Mouse (Mus musculus): Measurements from ENCODE around the gene Fbxo21. TPM values are rescaled to one million over a fixed set of nuclear protein-coding genes. Genes with fewer than 3 reads are reported as not detected.

The Fbxo21 gene
- polyA plus RNA-seq, 1 experiment: 5.8 TPM

DNA sequence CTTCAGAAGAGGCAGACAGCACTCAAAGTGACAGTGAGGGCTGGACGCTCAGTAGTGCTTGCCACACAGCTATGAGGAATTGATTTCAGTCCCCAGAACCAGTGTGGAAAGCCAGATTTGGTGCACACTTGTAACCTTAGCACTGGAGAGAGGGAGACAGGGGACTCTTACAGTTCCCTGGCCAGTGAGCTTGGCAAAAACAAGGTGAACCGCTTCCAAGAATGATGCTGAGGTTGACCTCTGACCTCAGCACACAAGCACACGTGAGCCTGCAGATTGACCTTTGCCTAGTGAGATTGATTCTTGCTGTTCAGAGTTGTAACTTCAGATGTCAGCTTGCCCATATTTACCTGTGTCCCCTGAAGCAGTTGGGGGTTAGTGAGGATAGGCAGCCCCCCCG is 9.8 kb downstream of the Fbxo21 start:
- TF ChIP-seq CTCF (IDR thresholded peaks at IDR 0.05; ENCODE audit: control insufficient read depth, insufficient read depth, low read length): no peak
- TF ChIP-seq POLR2A (IDR thresholded peaks at IDR 0.05; ENCODE audit: borderline replicate concordance, control insufficient read depth, low read depth, low read length): no peak
- Histone ChIP-seq H3K27ac (ENCODE audit: control insufficient read depth, insufficient read depth, low read depth, low read length, poor library complexity) (no peak overlapping the region), H3K4me1 (ENCODE audit: control insufficient read depth, insufficient read depth, low read length) (no peaks in the 10 kb centered on the region), H3K4me3 (replicated peaks; ENCODE audit: control insufficient read depth, low read depth, low read length) (no peak overlapping the region)
- WGBS: 81% methylated on average over 4 of the region's 4 CpGs

DNA sequence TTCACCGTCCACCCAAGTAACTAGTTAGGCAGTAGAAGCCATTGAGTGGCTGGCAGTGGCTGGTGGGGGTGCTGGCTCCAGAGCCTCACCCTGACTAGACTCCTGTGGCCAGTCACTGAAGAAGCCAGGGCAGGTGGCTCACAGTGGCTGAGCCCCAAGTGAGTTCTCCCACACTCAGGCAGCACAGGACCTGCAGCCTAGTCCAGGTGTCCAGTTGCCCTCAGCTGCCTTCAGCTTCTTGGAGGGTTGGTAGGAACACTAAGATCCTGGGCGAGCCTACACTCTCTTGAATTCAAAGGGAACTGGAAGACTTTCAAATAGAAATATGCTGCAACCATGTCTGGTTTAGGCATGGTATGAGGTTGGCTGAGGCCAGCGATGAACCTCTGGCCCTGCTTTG is 11.4 kb downstream of the Fbxo21 start:
- TF ChIP-seq POLR2A (IDR thresholded peaks at IDR 0.05; ENCODE audit: borderline replicate concordance, control insufficient read depth, low read depth, low read length) (no peak), CTCF (IDR thresholded peaks at IDR 0.05; ENCODE audit: control insufficient read depth, insufficient read depth, low read length) (no peak)
- Histone ChIP-seq H3K4me3 (replicated peaks; ENCODE audit: control insufficient read depth, low read depth, low read length) (no peak overlapping the region), H3K27ac (ENCODE audit: control insufficient read depth, insufficient read depth, low read depth, low read length, poor library complexity) (no peak overlapping the region), H3K4me1 (ENCODE audit: control insufficient read depth, insufficient read depth, low read length) (no peaks in the 10 kb centered on the region)
- 94% methylated on average over 3 of the region's 3 CpGs for WGBS

DNA sequence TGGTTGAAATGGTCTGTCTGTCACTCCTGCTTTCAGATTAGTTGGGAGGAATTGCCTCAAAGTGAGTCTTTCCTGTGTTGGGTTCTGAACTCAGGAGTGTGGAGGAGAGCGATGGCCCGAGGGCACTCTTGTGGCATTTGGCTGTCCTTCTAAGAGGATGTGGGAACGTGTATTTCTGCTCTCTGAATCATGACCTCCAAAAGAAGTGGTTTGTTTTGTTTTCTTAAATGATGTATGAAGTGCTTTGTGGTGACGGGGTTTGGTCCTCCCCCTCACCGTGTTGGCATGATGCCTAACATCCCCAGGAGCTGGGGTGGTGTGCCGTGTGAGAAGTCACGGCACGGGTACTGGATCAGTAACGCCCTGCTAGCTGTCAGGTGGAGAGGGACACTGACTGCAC is 11.8 kb downstream of the Fbxo21 start:
- Histone ChIP-seq H3K4me3 (replicated peaks; ENCODE audit: control insufficient read depth, low read depth, low read length) (no peak overlapping the region), H3K4me1 (ENCODE audit: control insufficient read depth, insufficient read depth, low read length) (no peaks in the 10 kb centered on the region)
- WGBS: 81% methylated on average over 9 of the region's 9 CpGs

DNA sequence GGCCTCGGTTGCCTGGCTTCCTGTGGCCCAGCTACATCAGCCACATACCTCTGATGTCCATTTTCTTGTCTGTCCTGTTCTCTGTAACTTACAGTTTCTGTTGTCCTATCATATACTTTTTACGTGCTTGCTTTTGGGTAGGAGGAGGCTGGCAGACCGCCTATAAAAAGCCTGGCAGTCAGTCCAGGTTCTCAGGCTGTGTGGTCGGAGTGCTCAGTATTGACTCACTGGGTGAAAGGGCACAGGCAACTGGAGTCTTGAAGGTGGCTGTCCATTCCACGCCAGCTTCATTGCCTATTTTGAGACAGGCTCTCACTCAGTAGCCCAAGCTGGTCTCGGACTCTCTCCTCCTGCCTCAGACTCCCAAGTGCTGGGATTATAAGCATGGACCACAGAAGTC is 13.2 kb downstream of the Fbxo21 start:
- Histone ChIP-seq H3K4me1 (ENCODE audit: control insufficient read depth, insufficient read depth, low read length) (no peaks in the 10 kb centered on the region), H3K4me3 (replicated peaks; ENCODE audit: control insufficient read depth, low read depth, low read length) (no peak overlapping the region), H3K27ac (ENCODE audit: control insufficient read depth, insufficient read depth, low read depth, low read length, poor library complexity) (no peak overlapping the region)
- 79% methylated on average over 6 of the region's 6 CpGs for WGBS
- no peak for TF ChIP-seq CTCF (IDR thresholded peaks at IDR 0.05; ENCODE audit: control insufficient read depth, insufficient read depth, low read length)
- TF ChIP-seq POLR2A (IDR thresholded peaks at IDR 0.05; ENCODE audit: borderline replicate concordance, control insufficient read depth, low read depth, low read length): no peak

More for the DNA sequence above, 11.8 kb downstream of the Fbxo21 start:
- H3K27ac ChIP-seq (ENCODE audit: control insufficient read depth, insufficient read depth, low read depth, low read length, poor library complexity): no peak overlapping the region
- no peak for TF ChIP-seq POLR2A (IDR thresholded peaks at IDR 0.05; ENCODE audit: borderline replicate concordance, control insufficient read depth, low read depth, low read length)
- no peak for TF ChIP-seq CTCF (IDR thresholded peaks at IDR 0.05; ENCODE audit: control insufficient read depth, insufficient read depth, low read length)

DNA sequence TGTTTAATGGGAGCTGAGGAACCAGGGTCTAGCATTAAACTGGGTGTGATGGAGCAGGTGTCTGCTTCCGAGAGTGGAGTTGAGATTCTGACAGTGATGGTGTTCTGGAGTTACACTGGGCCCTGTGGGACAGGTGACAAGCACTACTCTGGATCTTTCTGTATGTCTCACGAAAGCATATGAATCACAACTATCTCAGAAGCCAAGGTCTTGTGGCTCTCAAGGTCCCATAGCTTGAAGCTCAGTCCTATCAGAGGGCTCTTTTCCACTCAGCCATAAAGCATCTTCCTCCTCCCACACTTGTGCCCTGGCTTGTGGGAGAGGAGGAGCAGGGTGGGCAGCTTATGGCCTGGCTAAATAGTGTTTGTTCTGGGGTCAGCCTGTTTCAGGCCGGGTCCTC is 14.4 kb downstream of the Fbxo21 start:
- Histone ChIP-seq H3K4me3 (replicated peaks; ENCODE audit: control insufficient read depth, low read depth, low read length) (no peak overlapping the region), H3K27ac (ENCODE audit: control insufficient read depth, insufficient read depth, low read depth, low read length, poor library complexity) (no peak overlapping the region), H3K4me1 (ENCODE audit: control insufficient read depth, insufficient read depth, low read length) (no peaks in the 10 kb centered on the region)
- WGBS: 80% methylated on average over 3 of the region's 3 CpGs
- TF ChIP-seq POLR2A (IDR thresholded peaks at IDR 0.05; ENCODE audit: borderline replicate concordance, control insufficient read depth, low read depth, low read length) (no peak), CTCF (IDR thresholded peaks at IDR 0.05; ENCODE audit: control insufficient read depth, insufficient read depth, low read length) (no peak)

DNA sequence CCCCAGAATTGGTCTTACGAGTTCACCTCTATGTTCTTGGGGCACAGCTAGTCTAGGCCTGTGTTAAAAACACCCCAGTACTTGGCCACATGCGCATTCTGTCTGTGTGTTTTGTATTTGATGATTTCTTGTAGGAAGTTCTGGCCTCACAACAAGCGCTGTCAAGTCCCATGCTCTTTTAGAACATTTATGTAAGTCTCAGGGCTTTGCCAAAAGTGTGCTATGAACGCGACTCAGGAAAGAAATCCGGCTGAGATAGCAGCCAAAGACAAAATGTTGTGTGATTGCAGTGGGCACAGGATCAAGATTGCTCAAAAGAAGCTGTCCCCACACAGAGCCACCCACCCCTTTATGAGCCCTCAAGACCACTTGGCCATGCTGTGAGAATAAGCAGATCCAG is 17.0 kb downstream of the Fbxo21 start:
- no peaks in the 10 kb centered on the region for H3K4me1 ChIP-seq (ENCODE audit: control insufficient read depth, insufficient read depth, low read length)
- H3K27ac ChIP-seq (ENCODE audit: control insufficient read depth, insufficient read depth, low read depth, low read length, poor library complexity): no peak overlapping the region
- H3K4me3 ChIP-seq (replicated peaks; ENCODE audit: control insufficient read depth, low read depth, low read length): no peak overlapping the region
- TF ChIP-seq CTCF (IDR thresholded peaks at IDR 0.05; ENCODE audit: control insufficient read depth, insufficient read depth, low read length) (no peak), POLR2A (IDR thresholded peaks at IDR 0.05; ENCODE audit: borderline replicate concordance, control insufficient read depth, low read depth, low read length) (no peak)
- WGBS: 89% methylated on average over 6 of the region's 6 CpGs

DNA sequence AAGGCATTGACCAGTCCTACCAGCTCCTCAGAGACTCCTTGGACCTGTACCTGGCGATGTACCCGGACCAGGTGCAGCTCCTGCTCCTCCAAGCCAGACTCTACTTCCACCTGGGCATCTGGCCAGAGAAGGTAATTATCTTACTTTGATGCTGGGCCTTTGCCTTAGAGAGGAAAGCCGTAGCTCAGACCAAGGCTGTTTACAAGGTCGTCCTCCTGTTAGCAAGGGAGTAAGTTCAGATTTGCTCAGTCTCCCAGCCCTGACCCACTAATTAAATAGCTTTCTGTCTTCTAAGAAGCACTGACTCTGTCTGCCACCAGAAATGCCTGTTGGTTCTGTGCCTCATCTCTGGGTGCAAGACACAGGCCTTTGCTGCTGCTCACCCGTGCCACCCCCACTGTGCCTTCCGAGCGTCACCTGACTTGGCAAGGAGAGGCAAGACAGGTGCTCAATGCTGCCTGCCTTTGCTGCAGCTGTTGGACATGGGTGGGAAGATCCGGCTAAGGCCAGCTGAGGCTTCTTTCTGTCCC is 18.9 kb downstream of the Fbxo21 start:
- H3K4me3 ChIP-seq (replicated peaks; ENCODE audit: control insufficient read depth, low read depth, low read length): no peak overlapping the region
- no peak overlapping the region for H3K27ac ChIP-seq (ENCODE audit: control insufficient read depth, insufficient read depth, low read depth, low read length, poor library complexity)
- H3K4me1 ChIP-seq (ENCODE audit: control insufficient read depth, insufficient read depth, low read length): no peaks in the 10 kb centered on the region
- WGBS: 89% methylated on average over 8 of the region's 8 CpGs
- no peak for TF ChIP-seq POLR2A (IDR thresholded peaks at IDR 0.05; ENCODE audit: borderline replicate concordance, control insufficient read depth, low read depth, low read length)
- no peak for TF ChIP-seq CTCF (IDR thresholded peaks at IDR 0.05; ENCODE audit: control insufficient read depth, insufficient read depth, low read length)

DNA sequence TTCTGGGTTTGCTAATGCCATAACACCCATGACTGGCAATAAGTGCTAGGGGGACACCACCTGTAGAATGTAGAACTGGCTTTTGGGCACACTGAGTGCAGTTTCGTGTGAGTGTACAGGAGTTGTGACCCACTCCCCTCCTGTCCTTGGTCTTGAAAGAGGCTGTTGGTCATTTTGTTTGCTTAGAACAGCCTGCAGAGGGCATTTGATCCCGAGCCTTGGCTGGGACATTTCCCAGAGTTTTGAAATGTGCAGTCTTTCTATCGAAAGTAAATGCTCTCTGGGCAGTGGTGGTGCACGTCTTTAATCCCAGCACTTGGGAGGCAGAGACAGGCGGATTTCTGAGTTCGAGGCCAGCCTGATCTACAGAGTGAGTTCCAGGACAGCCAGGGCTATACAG is 19.4 kb downstream of the Fbxo21 start:
- WGBS: 88% methylated on average over 6 of the region's 6 CpGs
- TF ChIP-seq CTCF (IDR thresholded peaks at IDR 0.05; ENCODE audit: control insufficient read depth, insufficient read depth, low read length) (no peak), POLR2A (IDR thresholded peaks at IDR 0.05; ENCODE audit: borderline replicate concordance, control insufficient read depth, low read depth, low read length) (no peak)
- Histone ChIP-seq H3K27ac (ENCODE audit: control insufficient read depth, insufficient read depth, low read depth, low read length, poor library complexity) (no peak overlapping the region), H3K4me3 (replicated peaks; ENCODE audit: control insufficient read depth, low read depth, low read length) (no peak overlapping the region), H3K4me1 (ENCODE audit: control insufficient read depth, insufficient read depth, low read length) (no peaks in the 10 kb centered on the region)

DNA sequence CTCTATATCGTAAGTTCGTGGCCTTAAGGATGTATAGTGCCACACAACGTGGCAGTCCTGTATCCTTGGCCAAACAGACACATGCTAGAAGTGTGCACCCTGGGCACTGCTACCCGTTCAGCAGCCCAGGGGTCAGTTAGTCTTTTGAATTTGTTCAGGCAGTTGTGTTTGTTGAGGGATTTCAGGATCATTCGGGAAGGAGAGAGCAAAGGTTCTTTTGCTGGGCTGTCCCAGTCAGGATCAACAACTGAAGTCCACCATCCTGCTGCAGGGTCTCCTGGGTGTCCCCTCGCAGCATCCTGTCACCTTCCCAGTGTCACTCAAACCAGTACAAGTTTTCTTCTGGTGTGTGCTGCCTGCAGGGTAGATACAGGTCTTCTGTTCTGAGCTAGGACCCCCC is 20.1 kb downstream of the Fbxo21 start:
- Histone ChIP-seq H3K4me1 (ENCODE audit: control insufficient read depth, insufficient read depth, low read length) (no peaks in the 10 kb centered on the region), H3K4me3 (replicated peaks; ENCODE audit: control insufficient read depth, low read depth, low read length) (no peak overlapping the region), H3K27ac (ENCODE audit: control insufficient read depth, insufficient read depth, low read depth, low read length, poor library complexity) (no peak overlapping the region)
- no peak for TF ChIP-seq CTCF (IDR thresholded peaks at IDR 0.05; ENCODE audit: control insufficient read depth, insufficient read depth, low read length)
- no peak for TF ChIP-seq POLR2A (IDR thresholded peaks at IDR 0.05; ENCODE audit: borderline replicate concordance, control insufficient read depth, low read depth, low read length)
- WGBS: 84% methylated on average over 6 of the region's 6 CpGs
